Mouse (Mus musculus) lung, adult 2 months (tissue): ENCODE data around the gene Kifap3.

Source experiments
- CTCF ChIP-seq: fragments of 200-500 bp; IDR thresholded peaks from 2 replicates; pipeline ENCODE4 v1.5.1; 2011; ENCODE audit warnings: mild to moderate bottlenecking, low read length, control low read depth; ENCODE audit not compliant: insufficient read depth
- POLR2A ChIP-seq: fragments of 200-500 bp; IDR thresholded peaks from 2 replicates; pipeline ENCODE4 v1.6.1; 2011; ENCODE audit warnings: low read depth, mild to moderate bottlenecking, control low read depth, low read length, borderline replicate concordance; ENCODE audit errors: extremely low read depth

DNA sequence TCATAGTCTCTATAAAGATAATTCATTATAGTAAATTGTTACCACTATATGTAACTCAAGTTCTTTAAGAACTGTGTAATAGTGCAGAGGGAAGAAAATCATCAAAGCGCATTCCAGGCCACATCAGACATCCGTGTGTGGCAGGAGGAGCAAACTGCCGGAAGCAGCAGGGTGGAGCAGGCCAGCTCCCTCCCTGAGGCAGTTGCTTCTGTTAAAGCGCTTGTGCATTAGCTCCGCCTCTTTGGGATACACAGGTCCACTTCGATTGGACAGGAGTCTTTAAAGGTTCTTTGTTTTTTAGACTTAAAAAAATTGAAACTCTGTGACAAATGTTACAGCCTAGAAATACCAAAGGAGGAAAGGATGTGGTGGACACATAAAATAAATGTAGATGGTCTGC lies 162.7 kb downstream of the Kifap3 start:
- TF ChIP-seq POLR2A (no peak), CTCF (no peak)
